Mouse (Mus musculus) T-helper 2 cell (primary cell): ENCODE data around the gene Dnali1.

Source experiments
- in situ Hi-C: fragments of 300-600 bp; cut with MboI, MseI; formaldehyde crosslinking; loops from one replicate; pipeline ENCODE4 v1.15.1; 2025; ENCODE audit warnings: high pct_unique_total_duplicates

The Dnali1 gene

DNA sequence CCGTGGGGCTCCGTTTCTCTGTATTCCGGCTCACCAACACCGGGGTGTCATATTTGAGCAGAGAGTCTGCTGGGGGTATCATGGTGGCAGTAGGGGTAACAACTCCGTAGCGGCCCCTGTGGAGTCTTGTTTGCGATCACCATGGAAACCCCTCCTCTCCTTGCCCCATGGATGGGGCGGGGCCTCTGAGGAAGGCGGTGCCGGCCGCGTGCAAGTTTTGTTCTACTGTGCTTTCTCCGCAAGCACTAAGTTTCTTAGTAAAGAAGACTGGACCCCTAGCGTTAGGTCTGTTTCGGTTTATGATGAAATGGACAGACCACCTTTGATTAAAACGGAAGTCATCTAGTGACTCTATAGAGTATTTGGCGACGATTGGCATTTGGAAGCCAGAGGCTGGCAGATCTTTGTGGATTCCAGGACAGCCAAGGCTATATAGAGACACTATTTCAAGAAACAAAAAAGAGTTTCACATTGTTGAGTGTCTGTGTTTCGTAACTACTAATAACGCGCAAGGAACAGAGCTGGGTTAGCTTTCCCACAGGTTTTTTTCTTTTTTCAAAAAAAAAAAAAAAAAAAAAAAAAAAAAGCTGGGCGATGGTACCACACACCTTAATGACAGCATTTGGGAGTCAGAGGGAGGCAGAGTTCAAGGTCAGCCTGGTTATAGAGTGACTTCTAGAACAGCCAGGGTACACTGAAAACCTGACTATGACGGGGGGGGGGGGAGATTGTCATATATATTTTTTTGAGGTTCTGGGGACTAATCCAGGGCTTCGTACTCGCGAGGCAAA is at the start of gene Dnali1:
Gene Dnali1, minus strand, starts transcription at position 187 of the 791 bp plus-strand sequence.
- in situ Hi-C loops, result loop anchor here (5.0 kb wide), 2 partner anchors 33 to 62 kb away; partner anchors contain the start of gene Zc3h12a

DNA sequence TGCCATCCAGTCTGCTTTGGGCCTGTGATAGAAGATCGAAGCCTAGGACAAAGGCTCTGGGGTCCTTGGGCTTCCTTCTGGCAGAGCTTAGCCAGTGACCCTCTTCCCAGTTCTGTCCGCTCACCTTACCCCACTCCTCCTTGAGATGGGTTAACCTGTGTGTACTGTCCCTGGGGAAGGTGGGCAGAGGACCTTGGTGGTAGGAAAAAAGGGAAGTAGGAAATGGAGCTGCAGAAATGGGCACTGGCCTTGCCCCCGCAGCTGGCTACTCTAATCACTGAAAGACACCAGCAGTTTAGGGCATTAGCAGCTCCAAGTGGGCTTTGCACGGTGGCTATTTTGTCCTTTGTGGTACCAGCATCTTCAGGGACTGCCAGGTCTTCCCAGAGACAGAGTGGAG is 49.6 kb upstream of the Dnali1 start:
- in situ Hi-C loops, result no loop called here

DNA sequence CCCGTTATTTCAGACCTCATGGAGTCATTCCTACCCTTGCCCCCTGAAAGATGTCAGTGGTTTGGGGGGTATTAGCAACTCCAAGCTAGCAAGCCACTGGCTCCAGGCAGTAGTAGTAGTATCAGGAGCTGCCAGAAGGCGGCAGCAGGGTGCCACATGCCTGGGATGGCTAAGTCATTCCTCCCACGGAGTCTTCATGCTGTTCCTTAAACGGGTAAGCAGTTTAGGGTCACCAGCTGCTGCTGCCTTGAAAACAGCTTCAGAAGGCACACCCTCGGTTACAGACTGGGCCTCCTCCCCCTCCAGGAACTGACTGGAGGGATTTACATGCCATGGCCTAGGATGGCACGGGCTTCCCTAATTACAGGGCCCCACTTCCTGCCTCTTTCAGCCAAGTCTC is 49.1 kb upstream of the Dnali1 start:
- in situ Hi-C loops, result no loop called here

DNA sequence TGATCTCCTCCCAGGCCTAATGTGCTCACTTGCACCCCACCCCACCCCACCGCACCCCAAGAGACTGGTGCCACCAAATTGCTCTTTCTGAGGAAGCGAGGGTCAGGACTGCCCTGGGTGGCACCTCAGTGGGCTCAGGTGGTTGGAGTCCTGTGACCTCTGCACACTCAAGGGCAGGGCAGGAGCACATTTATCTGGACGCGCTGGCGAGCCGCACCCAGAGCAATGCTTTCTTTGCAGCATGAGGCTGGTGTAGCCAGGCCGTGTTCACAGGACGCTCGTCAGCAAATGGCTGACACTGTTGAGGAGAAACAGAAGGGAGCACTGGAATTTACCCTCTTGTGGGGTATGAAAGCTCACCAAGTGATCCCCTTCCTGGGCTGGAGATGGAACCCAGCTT is 39.9 kb upstream of the Dnali1 start:
- in situ Hi-C loops, result no loop called here

DNA sequence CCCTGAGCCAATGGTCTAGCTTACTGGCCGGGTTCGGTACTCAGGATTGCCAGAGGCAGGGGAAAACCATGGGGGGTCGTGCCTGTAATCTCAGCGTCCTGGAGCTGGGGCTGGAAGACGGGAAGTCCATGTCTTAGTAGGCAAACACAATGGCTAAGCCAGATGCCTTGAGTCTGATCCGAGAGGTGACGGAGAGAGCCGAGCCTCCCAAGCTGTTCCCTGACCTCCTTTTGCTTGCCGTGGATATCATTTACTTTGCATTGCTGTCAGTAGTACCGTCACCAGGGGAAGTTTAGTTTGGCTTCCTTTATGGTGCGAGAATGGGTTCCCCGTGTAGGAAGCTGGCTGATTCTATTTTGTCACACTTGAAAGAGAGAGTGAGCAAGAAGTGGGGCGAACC is 35.8 kb upstream of the Dnali1 start:
- in situ Hi-C loops, result no loop called here

DNA sequence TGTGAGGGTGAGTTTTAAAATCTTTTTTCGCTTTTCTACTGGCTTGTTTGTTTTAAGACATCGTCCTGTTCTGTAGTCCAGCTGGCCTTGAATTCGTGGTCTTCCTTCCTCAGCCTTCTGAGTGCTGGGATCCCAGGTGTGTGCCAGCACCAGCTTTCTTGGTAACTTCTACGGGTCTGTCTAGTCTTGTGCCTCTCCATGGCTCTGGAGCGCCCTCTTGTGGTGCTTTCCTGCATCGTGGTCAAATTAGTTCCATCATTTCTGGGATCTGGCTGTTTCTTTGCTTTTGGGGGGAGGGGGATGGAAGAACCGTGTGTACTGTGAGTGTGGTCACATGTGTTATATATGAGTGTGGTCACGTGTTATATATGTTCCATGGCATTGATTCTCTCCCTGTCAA is 34.0 kb upstream of the Dnali1 start:
- in situ Hi-C loops, result loop anchor here (5.0 kb wide), 1 partner anchor 157 kb away; no protein-coding TSS in a partner anchor

DNA sequence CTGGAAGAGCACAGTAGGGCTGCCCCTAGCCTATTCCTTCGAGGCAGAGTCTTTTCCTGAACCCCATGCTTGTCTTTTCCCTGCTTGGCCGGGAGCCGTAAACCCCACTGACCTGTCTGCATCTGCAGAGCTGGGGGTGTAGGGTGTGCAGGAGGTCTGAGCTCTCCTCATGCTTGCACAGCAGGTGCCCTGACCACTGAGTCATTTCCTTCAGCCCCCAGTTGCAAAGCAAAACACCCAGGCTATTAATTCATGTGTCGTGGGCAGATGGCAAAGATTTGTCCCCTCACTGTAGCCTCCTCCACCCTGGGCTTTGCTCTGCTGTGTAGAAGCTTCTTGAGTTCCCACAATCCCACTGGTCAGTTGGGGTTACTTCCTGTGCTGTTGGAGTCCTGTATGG is 31.9 kb upstream of the Dnali1 start:
- in situ Hi-C loops, result loop anchor here (5.0 kb wide), 1 partner anchor 155 kb away; no protein-coding TSS in a partner anchor

DNA sequence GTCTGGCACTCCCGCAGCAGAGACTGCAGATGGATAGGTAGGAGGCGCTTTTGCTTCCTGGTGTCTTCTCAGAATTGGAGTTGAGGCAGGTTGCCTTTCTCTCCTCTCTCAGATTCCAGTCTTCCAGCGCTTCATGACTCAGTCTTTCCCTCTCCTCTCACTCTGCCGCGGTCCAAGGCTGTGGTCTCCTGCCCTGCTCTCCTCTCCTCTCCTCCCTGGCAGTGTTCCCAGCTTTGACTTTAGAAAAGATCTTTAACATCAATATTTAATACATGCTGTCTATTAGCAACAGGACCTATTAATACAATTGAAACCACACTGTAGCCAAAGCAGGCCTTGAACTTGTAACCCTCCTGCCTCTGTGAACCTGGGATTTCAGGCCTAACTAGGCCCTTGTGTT is 30.6 kb upstream of the Dnali1 start:
- in situ Hi-C loops, result loop anchor here (5.0 kb wide), 1 partner anchor 154 kb away; no protein-coding TSS in a partner anchor

DNA sequence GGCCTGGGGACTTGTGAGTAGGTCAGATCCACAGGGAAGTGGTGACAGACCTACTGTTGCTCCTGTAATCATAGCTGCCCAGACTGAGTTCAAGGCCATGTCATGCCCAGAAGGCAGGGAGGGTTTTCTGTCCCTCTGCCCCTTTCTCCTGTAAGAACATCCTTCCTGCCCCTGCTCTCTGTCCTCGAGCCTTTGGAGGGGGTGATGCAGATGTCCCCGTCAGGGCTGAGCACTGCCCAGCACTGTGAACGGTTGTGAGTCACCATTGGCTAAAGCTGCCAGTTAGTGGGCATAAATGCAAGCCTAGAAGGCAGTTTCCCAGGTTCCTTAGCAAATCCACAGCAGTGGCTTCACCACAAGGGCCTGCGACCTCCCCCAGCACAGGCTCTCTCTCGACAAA is 27.5 kb upstream of the Dnali1 start:
- in situ Hi-C loops, result no loop called here

DNA sequence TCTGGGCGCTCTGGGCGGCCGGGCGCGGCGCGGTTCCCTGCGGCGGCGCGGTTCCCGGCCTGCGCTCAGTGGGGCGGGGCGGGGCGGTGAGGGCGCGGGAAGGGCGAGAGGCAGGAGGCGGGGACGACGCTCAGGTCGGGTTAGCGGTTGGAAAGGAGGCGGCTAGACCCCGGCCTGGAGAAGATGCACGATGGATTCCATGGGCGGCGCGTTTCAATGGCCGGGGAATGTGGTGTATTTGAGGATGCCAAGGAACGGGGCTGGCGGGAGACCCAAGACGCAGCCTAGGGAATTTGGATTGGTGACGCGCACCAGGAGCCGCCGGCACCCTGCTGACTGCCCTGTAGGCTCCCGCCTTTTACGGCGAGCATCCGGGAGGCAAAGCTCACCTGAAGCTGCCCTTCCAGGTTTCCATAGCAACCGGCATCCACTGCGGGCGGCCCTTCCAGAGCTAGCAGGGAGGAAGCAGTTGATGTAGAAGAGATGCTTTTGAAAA is 19.9 kb upstream of the Dnali1 start:
- in situ Hi-C loops, result no loop called here

DNA sequence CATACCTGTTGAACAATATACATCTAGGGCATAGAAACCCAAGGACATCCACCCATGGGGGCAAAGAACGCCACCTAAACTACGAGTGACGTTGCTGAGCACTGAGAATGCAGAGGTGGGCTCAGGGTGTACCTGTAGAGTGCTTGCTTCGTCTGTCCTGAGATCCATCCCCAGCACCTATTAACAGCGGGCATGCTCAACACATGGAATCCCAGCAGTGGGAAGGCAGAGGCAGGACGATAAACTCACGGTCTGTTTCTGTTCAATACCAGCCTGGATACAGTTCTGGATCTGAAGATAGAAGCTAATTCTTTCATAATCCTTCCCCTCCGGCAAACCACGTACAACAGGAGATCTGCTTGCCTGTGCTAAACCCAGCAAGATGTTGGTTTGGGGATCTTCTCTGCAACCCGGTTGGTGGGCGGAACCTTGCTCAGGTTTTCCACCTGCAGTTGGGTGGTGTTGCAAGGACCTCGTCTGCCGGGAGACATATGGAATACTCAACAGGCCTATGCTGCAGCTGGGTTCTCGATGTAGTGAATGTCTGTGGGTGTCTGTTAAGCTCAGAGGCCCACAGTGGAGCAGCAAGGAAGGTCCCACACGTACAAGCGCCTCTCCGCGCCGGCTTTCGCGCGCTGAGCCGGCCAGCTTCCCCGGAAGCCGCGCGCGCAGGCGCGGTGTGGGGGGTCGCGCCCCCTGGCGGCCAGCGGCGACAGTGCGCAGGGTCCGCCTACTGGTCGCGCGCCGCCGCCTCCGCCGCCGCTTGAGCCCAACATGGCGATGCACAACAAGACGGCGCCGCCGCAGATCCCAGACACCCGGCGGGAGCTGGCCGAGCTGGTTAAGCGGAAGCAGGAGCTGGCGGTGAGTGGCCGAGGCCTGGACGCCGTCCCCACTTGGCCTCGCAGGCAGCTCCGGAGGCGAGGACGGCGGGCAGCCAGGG is 19.2 kb upstream of the Dnali1 start, which contains the start of gene Meaf6:
Gene Meaf6, plus strand, starts transcription at position 732 of the 943 bp plus-strand sequence.
- in situ Hi-C loops, result no loop called here

DNA sequence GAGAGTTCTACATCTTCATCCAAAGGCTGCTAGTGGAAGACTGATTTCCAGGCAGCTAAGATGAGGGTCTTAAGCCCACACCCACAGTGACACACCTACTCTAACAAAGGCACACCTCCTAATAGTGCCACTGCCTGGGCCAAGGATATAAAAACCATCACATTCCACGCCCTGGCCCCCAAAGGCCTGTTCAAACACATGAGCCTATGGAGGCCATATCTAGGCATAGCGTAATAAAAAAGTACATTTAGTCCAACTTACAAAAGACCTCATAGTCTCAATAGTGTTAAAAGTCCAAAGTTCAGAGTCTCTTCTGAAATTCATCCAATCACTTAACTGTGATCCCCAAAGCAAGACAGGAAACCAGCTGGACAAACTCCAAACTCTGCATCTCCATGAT is 13.2 kb upstream of the Dnali1 start:
- in situ Hi-C loops, result no loop called here

DNA sequence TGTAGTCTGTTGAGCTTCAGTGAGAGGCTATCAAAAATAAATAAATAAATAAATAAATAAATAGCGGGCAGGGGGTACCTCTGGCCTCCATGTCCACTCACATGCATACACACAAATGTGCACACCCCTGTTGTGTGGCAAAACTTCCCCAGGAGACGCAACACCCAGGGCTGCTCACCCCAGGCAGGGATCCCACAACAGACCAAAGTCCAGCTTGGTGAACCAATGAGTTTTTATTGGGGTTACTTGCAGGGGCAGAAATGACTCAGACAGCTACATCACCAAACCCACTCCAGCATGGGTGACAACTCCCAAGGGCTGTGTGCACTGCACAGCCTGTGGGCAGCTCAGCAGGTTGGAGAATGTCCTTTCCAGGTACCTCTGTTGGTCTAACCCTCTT is 12.2 kb upstream of the Dnali1 start:
- in situ Hi-C loops, result no loop called here

DNA sequence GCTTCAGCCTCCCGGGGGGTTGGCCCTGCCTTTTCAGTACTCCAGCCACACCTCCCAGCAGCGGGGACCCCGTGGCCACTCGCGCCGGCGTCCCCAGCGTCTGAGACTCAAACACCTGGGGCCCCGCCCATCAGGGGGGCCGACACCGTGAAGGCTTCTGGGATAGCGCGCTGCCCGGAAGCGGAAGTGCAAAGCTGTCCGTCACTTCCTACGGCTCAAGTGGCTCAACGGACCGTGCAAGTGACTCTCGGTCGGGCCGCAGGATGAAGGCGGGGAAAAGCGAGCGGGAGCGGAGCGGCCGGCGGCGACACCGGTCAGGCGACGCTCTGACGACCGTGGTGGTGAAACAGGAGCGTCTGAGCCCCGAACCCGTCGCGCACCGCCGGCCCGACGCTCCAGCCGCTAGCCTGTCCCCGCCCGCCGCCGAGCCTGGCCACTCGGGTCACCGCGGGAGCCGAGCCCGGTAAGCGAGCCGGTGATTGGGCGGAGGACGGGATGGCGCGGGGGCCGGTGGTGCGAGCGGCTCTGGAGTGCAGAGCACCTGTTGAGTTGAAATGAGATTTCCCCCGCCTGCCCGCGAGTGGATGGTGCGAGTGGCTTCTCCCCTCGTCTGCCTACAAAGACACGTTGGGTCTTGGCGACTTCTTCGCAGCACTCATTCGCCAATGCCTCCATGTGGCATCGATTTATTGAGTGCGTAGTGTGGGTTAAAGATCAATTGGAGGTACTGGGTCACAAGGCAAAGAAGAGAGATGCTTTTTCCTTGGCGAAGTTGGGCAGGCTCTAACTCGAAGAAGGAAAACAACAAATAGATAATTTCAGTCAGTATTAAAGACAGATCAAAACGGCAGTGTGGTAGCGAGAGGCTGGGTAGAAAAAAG is 1.2 kb upstream of the Dnali1 start, which contains the start of gene Snip1:
Gene Snip1, plus strand, starts transcription at position 183 of the 881 bp plus-strand sequence.
- in situ Hi-C loops, result loop anchor here (5.0 kb wide), 2 partner anchors 34 to 61 kb away; partner anchors contain the start of gene Zc3h12a

DNA sequence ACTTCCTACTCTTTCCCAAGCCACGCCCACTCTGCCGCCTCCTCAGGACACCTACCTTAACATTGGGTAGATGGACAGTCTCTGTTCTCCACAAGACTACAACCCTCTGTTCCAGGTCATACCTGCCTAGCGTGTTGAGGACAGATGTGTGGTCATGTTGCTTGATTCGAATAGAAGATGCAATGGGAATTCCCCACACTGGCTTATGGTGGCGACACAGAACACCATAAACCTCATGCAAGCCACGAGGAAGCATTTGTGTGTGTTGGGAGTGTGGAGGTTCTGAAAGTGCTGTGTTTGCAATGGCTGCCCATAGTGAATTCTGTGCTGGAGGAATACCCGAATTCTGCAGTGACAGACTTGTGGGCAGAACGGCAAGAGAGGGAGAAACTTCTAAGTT is 1.7 kb downstream of the Dnali1 start:
- in situ Hi-C loops, result no loop called here

DNA sequence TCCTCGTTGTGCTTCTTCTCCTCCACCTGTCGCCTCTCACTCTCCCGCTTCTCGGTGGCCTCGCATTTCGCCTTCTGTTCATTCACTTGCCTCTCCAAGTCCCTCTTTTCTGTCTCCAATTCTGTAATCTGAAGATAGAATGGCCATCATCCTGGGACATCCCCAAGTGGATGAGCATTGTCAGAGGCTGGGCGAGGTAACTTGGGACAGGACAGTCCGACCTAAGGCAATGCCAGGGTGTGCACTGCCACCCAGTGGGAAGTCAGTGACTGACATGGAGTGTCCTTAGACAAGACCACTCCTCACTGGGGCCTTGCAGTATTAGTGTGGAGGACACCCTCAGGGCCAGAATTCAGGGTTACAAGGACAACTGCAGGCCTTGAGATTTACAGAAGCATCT is 6.5 kb downstream of the Dnali1 start:
- in situ Hi-C loops, result no loop called here

DNA sequence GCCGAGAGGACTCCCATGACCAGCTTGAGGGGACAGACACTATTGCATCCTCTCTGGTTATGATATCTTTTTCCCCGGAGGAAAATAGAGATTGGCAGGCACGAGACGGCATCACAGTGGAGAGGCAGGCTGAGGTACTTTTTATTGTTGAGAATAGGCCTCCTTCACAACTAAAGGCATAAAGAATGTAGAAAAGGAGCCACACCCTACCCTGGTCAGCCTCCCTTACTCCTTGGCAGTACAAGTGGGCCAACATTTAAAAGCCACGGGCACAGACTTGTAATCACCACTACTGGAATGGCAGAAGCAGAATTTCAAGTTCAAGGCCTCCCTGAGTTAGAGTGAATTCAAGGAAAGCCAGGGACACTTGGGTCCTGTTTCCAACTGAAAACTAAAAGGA is 7.5 kb downstream of the Dnali1 start:
- in situ Hi-C loops, result no loop called here

DNA sequence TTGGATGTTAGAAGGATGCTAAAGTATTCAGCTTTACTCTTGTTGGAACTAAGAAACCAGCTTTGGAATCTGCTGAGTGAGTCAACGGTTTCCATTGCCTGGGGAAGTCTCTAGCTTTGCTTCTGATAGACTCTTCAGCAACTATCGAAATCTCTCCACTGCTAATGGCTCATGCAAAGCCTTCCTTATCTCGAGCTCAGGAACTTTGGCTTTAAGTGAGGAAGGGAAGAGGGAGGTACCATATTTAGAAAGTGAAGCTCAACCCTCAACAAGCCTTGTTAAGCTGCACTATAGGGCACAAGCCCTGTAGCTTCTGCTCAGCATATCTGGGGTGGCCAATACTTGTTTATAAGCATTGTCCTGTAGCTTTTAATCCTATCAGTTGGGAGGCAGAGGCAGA is 8.2 kb downstream of the Dnali1 start:
- in situ Hi-C loops, result no loop called here

DNA sequence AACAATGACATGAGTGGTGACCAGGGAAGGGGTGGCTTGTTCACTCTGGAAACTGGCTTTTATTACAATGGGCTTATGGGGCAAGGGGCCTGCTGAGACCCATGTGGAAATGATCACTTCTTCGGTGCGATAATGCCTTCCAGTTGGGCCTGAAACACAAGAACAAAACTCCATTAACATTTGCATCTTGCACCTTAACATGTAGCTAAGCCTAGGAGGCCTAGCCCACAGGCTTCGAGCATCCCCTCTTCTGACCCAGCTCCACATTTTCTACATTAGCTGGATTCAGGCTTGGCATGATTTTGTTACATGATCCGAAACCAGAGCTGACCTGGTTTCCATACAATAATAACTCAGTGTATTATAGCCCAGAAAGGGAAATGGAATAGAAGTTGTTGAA is 9.0 kb downstream of the Dnali1 start:
- in situ Hi-C loops, result no loop called here

DNA sequence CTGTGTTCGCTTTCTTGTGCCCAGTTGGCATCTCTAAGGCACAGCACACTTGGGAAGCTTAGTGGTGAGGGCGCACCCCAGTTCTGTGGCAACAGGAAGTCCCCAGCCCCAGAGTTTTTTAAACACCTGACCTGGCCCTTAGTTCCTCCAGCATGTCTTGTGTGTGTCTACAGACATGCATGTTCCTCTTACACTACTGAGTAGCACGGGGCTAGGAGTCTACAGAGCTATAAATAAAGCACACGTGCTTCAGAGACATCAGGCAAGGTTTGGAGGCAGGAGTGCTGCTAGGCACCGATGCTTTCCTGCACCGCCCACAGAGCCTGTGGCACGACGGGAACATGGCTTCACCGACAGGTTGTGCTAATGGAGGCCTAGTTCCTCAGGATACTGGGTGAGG is 10.1 kb downstream of the Dnali1 start:
- in situ Hi-C loops, result no loop called here

DNA sequence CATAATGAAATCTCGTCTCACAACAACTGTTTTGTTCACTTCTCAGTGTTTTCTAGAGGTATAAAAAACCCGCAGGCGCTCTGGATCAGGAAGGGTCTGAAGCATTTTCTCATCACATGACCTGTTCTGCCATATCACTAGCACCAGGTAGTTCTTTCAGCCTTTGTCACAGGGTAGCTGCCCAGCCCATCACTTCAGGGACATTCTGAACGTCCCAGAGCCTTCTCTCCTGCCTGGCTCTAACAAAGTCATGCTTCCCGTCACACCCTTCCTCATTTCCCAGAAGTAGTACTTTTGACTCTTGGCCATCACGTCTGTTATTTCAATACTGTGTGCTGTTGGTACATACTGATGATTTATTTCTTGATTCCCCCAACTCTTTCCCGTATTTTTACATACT is 21.0 kb downstream of the Dnali1 start:
- in situ Hi-C loops, result loop anchor here (25.0 kb wide), 1 partner anchor 1582 kb away; no protein-coding TSS in a partner anchor
